Mouse (Mus musculus): Measurements from ENCODE around the gene Col26a1.
A peak's percentile ranks its signal among the peaks of the same experiment; 100 is the strongest.

Gene Col26a1

DNA sequence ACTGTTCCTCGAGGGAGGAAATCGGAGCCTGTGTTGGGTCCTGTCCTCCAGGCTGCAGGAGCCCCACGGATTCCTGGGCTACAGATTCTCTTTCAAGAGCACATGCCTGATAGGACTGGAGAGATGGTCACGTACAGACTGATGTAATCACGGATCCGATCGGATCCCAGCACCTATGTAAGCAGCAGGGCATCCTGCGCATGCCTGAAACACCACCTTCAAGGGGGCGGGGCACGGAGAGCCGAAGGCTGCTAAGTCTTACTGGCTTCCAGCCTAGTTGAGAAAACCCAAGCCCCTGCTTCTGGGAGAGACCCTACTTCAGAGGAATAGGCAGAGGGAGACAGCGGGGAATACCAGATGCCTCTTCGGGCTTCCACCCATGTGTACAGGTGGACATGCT is 100.4 kb downstream of the Col26a1 start:
- H3K9me3 ChIP-seq (ENCODE audit: low read length) = peaks cover 10% of the 10 kb centered on the region; the same call in 1 of the 2 replicates
- 0 out of 2 replicates have a peak overlapping the region, but pooled peaks have one; percentile 39 for H3K4me3 ChIP-seq (replicated peaks; ENCODE audit: low read length)
- 0 out of 2 replicates have a peak, but pooled peaks cover 11% of the 10 kb centered on the region for H3K27me3 ChIP-seq (ENCODE audit: insufficient read depth, low read length)
- no peaks in the 10 kb centered on the region for H3K36me3 ChIP-seq (ENCODE audit: insufficient read depth, low read length)
- TF ChIP-seq POU5F1 (IDR thresholded peaks at IDR 0.05; ENCODE audit: borderline replicate concordance, low read length) (no peak), NANOG (IDR thresholded peaks at IDR 0.05; ENCODE audit: borderline replicate concordance, low read length) (no peak), CTCF (conservative IDR thresholded peaks at IDR 0.05; ENCODE audit: low read length) (no peak)
- H3K4me1 ChIP-seq (replicated peaks; ENCODE audit: low read depth, low read length) = peaks cover 36% of the 10 kb centered on the region

DNA sequence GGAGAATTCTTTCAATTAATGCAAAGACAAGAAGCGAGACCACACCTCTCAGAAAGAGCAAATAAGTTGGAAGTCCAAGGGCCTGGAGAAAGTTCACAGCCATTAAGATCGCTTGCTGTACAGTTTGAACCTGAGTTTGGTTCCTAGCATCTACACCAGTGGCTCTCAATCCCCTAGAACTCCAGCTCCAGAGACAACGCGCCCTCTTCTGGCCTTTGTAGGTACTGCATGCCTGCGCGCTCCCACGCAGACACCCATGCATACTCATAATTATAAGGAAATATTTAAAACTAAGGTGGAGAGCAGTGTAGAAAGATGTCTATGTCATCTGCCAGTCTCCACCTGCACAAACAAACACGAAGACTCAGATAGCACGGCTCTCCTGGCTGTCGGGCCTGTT is 102.5 kb downstream of the Col26a1 start:
- TF ChIP-seq CTCF (conservative IDR thresholded peaks at IDR 0.05; ENCODE audit: low read length) (peak; percentile 99), POU5F1 (IDR thresholded peaks at IDR 0.05; ENCODE audit: borderline replicate concordance, low read length) (no peak)
- peaks cover 44% of the 10 kb centered on the region for H3K4me1 ChIP-seq (replicated peaks; ENCODE audit: low read depth, low read length)
- peaks cover 20% of the 10 kb centered on the region; the same call in 1 of the 2 replicates for H3K9me3 ChIP-seq (ENCODE audit: low read length)
- H3K4me3 ChIP-seq (replicated peaks; ENCODE audit: low read length) = 0 out of 2 replicates have a peak overlapping the region, but pooled peaks have one; percentile 35
- H3K27me3 ChIP-seq (ENCODE audit: insufficient read depth, low read length) = 0 out of 2 replicates have a peak, but pooled peaks cover 11% of the 10 kb centered on the region
- no peaks in the 10 kb centered on the region for H3K36me3 ChIP-seq (ENCODE audit: insufficient read depth, low read length)

DNA sequence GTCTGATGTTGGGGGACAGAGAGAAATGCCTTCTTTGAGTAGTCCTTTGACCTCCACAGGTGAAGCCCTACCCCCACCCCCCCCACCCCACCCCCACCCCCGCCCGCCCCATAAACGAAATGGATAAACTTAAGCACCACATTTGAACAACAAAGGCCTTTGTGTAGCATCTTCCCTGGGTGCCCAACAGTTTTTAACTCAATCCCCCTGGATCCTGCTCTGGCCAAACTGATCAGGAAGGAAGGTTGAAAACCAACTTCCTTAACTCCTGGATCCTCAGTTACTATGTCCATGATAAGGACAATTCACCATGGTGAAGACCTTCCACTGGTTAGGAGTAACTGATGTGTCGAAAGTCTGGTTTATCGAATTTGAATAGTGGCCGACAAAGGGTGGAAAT is 103.1 kb downstream of the Col26a1 start:
- Histone ChIP-seq H3K36me3 (ENCODE audit: insufficient read depth, low read length) (no peaks in the 10 kb centered on the region), H3K4me1 (replicated peaks; ENCODE audit: low read depth, low read length) (peaks cover 44% of the 10 kb centered on the region), H3K27me3 (ENCODE audit: insufficient read depth, low read length) (0 out of 2 replicates have a peak, but pooled peaks cover 7% of the 10 kb centered on the region), H3K9me3 (ENCODE audit: low read length) (peaks cover 24% of the 10 kb centered on the region), H3K4me3 (replicated peaks; ENCODE audit: low read length) (0 out of 2 replicates have a peak overlapping the region, but pooled peaks have one; percentile 35)
- TF ChIP-seq POU5F1 (IDR thresholded peaks at IDR 0.05; ENCODE audit: borderline replicate concordance, low read length) = no peak
- TF ChIP-seq CTCF (conservative IDR thresholded peaks at IDR 0.05; ENCODE audit: low read length) = no peak
- no peak for TF ChIP-seq NANOG (IDR thresholded peaks at IDR 0.05; ENCODE audit: borderline replicate concordance, low read length)

DNA sequence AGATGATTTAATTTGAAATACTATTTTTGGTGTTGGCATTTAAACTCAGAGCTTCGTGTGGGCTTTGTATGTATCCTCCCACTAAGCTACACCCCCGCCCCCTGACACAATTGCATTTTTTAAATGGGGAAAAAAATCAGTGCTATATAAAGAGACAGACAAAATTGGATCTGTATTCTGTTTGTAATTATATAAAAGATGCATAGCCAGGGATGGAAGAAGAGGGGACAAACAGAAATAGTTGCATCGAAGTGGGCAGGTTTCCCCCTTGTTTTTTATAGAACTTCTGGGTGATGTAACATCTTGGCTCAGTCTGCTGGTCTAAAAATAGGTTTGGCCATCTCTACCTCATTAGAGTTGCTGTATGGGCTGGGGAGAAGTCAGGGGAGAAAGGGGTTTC is 107.5 kb downstream of the Col26a1 start:
- Histone ChIP-seq H3K4me1 (replicated peaks; ENCODE audit: low read depth, low read length) (peaks cover 65% of the 10 kb centered on the region), H3K36me3 (ENCODE audit: insufficient read depth, low read length) (no peaks in the 10 kb centered on the region), H3K27me3 (ENCODE audit: insufficient read depth, low read length) (peaks cover 4% of the 10 kb centered on the region; the same call in 1 of the 2 replicates), H3K4me3 (replicated peaks; ENCODE audit: low read length) (no peak overlapping the region), H3K9me3 (ENCODE audit: low read length) (peaks cover 19% of the 10 kb centered on the region)
- TF ChIP-seq NANOG (IDR thresholded peaks at IDR 0.05; ENCODE audit: borderline replicate concordance, low read length) = no peak
- no peak for TF ChIP-seq POU5F1 (IDR thresholded peaks at IDR 0.05; ENCODE audit: borderline replicate concordance, low read length)
- TF ChIP-seq CTCF (conservative IDR thresholded peaks at IDR 0.05; ENCODE audit: low read length) = no peak

DNA sequence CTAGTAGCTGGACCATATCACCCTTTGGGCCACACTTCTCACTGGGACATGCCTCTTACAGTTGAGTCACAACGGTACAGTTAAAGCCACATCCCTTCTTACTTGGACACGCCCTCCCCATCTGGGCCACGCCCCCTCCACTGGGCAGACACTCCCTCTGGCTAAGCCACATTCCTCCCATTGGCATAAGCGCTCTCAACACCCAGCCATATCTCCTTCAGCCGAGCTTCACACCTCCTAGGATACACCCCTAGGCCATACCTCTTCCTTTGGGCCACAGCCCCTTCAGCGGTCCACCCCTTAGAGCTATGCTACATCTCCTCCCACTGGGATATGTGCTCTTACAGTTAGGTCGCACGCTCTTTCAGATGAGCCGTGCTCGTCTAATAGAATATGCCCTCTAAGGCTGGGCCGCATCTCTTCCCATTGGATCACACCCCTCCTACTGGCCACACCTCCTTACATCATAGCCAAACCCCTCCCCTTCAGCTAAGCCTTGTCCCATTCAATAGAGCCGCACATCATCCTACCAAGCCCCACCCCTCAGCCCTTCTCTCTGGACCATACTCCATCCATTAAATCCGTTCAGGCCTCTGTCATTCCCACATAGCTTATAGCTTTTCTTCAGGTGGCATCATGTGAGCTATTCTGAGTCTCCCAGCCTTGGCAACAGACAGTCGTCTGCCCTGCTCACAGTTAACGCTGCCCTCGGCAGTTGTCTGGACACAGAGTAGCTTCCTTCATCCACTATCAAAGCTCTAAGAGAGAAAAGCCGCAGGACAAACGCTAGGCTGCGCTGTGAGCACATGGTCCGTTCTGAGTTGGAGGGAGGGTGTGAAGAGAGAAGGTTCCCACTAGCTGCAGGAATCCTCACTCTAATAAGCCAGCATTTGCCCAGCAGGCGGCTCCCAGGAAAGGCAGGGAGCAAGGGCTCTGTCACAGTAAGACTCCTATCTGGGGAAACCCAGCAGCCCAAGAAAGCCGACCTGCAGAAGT is 109.7 kb downstream of the Col26a1 start:
- peaks cover 15% of the 10 kb centered on the region for H3K9me3 ChIP-seq (ENCODE audit: low read length)
- TF ChIP-seq CTCF (conservative IDR thresholded peaks at IDR 0.05; ENCODE audit: low read length) (no peak), NANOG (IDR thresholded peaks at IDR 0.05; ENCODE audit: borderline replicate concordance, low read length) (no peak), POU5F1 (IDR thresholded peaks at IDR 0.05; ENCODE audit: borderline replicate concordance, low read length) (no peak)
- no peaks in the 10 kb centered on the region for H3K36me3 ChIP-seq (ENCODE audit: insufficient read depth, low read length)
- H3K4me3 ChIP-seq (replicated peaks; ENCODE audit: low read length) = peak overlapping the region; percentile 67
- peaks cover 60% of the 10 kb centered on the region for H3K4me1 ChIP-seq (replicated peaks; ENCODE audit: low read depth, low read length)
- peaks cover 4% of the 10 kb centered on the region; the same call in 1 of the 2 replicates for H3K27me3 ChIP-seq (ENCODE audit: insufficient read depth, low read length)

DNA sequence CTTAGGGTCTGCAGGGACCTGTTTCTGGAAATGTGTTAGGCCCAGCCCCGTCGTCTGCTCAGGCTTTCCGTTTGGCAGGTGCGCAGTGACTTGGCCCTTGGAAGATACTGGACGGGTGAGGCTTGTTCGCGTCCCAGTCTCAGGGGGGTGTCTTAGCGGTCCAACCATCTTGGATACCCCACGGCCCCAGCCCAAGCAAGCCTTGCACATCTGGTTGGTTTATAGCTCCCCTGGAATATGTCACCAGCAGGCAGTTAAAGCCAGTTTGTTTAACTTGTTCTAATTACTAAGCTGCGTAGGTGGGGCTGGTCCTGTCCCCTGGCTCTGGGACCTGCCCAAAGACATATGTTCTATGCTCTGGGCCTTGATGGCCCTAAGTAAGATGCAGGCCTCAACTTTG is 111.9 kb downstream of the Col26a1 start:
- TF ChIP-seq POU5F1 (IDR thresholded peaks at IDR 0.05; ENCODE audit: borderline replicate concordance, low read length) = no peak
- TF ChIP-seq CTCF (conservative IDR thresholded peaks at IDR 0.05; ENCODE audit: low read length) = no peak
- no peak for TF ChIP-seq NANOG (IDR thresholded peaks at IDR 0.05; ENCODE audit: borderline replicate concordance, low read length)

DNA sequence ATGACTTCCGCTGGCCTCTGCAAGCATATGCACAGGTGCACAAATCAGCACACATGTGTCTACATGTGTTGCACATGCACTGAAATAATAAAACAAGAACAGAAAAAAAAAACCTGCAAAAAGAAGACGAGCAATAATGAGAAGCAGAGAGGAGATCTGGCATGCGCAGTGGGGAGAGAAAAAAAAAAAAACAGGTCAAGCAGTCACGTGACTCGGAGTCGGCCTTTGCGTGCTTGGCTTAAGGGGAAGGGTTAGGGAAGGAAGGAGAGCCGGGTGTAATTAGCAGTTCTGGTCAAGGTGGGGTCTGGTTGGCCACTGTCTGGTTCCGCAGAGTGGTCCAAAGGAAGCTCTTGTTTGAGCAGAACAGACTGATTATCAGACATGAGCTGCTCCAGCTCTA is 115.7 kb downstream of the Col26a1 start:
- Histone ChIP-seq H3K4me3 (replicated peaks; ENCODE audit: low read length) (no peak overlapping the region), H3K36me3 (ENCODE audit: insufficient read depth, low read length) (no peaks in the 10 kb centered on the region), H3K27me3 (ENCODE audit: insufficient read depth, low read length) (0 out of 2 replicates have a peak, but pooled peaks cover 6% of the 10 kb centered on the region), H3K4me1 (replicated peaks; ENCODE audit: low read depth, low read length) (peaks cover 71% of the 10 kb centered on the region), H3K9me3 (ENCODE audit: low read length) (no peaks in the 10 kb centered on the region)
- no peak for TF ChIP-seq POU5F1 (IDR thresholded peaks at IDR 0.05; ENCODE audit: borderline replicate concordance, low read length)
- no peak for TF ChIP-seq CTCF (conservative IDR thresholded peaks at IDR 0.05; ENCODE audit: low read length)
- TF ChIP-seq NANOG (IDR thresholded peaks at IDR 0.05; ENCODE audit: borderline replicate concordance, low read length) = no peak

More for the DNA sequence above, 111.9 kb downstream of the Col26a1 start:
- Histone ChIP-seq H3K4me1 (replicated peaks; ENCODE audit: low read depth, low read length) (peaks cover 70% of the 10 kb centered on the region), H3K9me3 (ENCODE audit: low read length) (peaks cover 5% of the 10 kb centered on the region), H3K4me3 (replicated peaks; ENCODE audit: low read length) (peak overlapping the region; percentile 20; the same call in 1 of the 2 replicates), H3K27me3 (ENCODE audit: insufficient read depth, low read length) (peaks cover 4% of the 10 kb centered on the region; the same call in 1 of the 2 replicates), H3K36me3 (ENCODE audit: insufficient read depth, low read length) (no peaks in the 10 kb centered on the region)

DNA sequence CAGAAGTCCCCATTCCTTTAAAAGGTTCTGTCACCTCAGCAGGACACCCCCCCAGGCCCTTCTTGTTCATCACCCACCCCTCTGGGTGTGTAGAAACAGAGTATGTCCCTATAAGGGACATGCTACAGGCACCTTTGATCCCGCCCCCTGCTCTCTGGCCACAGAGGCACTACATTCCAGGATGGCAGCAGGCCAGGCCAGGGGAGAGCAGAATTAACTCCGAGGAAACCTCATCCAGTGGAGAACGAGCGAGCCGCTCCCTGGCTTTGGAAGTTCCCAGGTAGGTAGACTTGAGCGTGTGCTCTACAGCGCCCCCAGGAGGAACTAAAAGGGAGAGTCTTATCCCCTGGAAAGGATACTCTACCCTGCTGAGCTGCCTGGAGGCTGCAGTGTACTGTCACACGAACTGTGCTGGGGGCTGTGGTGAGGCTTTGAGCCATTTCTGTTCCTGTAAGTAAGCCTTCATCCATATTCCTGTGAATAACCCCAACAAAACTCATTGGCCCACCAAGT is 118.8 kb downstream of the Col26a1 start:
- Histone ChIP-seq H3K9me3 (ENCODE audit: low read length) (no peaks in the 10 kb centered on the region), H3K4me3 (replicated peaks; ENCODE audit: low read length) (peak overlapping the region; percentile 35; the same call in 1 of the 2 replicates), H3K27me3 (ENCODE audit: insufficient read depth, low read length) (peaks cover 10% of the 10 kb centered on the region; the same call in 1 of the 2 replicates), H3K4me1 (replicated peaks; ENCODE audit: low read depth, low read length) (peaks cover 48% of the 10 kb centered on the region), H3K36me3 (ENCODE audit: insufficient read depth, low read length) (no peaks in the 10 kb centered on the region)
- TF ChIP-seq NANOG (IDR thresholded peaks at IDR 0.05; ENCODE audit: borderline replicate concordance, low read length) (no peak), CTCF (conservative IDR thresholded peaks at IDR 0.05; ENCODE audit: low read length) (peak; percentile 62)

All from E14TG2a.4 (cell line).